Mouse (Mus musculus) CD4-positive, CD25-positive, alpha-beta regulatory T cell, adult 2 months (primary cell): ENCODE measurements around the gene Ccdc93.

Experiments
- DNase-seq: peaks from one replicate; pipeline ENCODE4 v3.0.0-alpha.2; 2012; ENCODE audit warnings: low read depth, low spot score

The Ccdc93 gene

DNA sequence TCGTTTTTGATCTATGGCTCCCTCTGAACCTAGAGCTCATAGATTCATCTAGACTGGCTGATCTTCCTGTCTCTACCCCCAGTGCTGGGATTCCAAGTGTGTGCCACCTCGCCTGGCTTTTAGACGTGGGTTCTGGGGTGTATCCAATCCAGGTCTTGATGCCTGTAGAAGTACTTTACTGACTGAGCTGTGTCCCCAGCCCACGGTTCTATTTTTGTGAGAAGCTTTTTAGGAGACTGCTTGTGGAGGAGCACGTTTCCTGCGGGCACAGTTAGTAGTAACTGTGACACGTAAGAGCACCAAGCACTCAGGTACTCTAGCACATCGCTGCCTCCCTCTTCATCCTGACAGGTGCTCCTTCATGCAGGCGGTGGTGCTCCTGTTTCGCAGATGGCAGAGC, 16.4 kb downstream of the Ccdc93 start:
- DNase-seq: no peak

DNA sequence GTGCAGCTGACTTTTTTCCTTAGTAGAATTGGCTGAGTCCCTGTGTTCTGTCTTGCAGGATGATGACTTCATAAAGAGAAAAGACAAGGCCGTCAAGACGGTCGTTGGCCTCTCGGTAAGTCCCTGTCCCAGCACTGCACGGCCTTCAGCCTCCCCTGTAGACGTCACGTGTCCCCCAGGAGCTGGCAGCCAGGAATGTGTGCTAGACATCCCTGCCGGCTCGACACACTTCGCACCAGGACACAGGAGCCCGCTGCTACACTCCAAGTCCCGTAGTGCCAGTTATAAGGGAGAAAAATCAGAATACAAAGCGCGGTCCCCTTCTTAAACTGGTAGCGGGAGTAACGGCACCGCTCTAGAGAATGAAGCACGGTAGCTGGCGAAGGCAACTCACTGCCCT, 17.3 kb downstream of the Ccdc93 start:
- no peak for DNase-seq

DNA sequence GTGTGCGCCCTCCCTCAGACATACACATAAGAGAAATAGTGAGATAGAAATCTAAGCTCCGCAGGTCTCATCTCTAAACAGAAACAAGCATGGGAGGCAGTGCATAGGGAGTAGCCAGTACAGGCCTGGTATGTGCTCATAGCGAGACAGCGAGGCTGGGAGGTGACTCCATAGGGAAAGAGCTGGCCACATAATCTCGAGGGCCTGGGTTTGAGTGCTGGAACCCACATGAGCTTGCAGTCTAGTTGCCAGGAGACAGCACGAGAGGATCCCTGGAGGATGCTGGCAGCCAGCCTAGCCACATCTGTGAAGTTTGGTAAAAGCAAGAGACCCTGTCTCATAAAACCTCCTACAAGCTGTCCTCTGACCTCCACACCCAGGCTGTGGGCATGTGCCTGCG, 20.2 kb downstream of the Ccdc93 start:
- no peak for DNase-seq

DNA sequence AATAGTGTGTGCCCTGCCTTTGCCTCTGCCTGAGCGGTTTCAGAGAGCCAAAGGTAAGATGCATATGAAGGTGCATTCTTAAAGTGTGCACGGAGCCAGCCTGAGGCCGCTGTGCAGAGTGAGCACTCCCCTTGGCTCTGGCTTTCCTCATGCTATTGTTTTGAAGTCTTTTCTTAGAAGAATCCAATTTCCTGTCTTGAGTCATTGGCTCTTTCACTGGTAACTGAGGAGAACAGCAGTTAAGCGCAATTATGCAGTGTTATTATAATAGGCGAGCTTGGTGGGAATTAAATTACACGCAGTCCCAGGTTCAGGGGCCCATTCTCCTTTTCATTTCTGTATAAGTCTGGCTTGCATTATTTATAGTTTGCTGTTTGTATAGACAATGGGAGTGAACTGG, 21.6 kb downstream of the Ccdc93 start:
- DNase-seq: no peak

DNA sequence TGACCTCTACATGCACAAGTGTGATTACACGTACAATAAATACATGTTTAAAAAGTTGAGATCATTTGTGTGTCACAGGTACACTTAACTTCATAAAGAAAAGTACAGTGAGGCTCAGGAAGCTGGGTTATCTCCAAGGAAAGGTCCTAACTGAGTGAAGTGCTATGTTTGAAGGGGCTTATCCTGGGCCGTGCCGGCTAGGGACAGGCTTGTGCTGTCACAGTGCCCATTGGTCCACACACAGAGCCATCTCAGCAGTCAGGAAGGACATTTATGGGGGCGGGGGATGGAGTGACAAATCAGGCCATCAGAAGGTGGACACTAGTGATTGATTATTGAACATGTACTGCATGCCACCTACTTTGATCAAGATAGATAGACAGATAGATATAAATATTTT, 22.2 kb downstream of the Ccdc93 start:
- no peak for DNase-seq

DNA sequence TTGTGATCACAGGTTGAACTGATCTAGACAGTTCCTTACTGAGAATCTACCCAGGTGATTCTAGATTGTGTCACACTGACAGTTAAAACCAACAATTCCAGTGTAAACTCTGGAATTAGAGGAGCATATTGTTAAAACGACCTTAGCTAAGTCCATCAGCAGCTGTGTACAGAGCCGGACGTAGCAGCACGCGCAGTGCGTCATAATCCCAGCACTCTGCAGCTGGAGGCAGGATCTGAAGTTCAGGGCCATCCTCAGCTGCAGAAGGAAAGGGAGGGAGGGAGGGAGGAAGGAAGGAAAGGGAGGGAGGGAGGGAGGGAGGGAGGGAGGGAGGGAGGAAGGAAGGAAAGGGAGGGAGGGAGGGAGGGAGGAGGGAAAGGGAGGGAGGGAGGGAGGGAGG, 24.1 kb downstream of the Ccdc93 start:
- no peak for DNase-seq

DNA sequence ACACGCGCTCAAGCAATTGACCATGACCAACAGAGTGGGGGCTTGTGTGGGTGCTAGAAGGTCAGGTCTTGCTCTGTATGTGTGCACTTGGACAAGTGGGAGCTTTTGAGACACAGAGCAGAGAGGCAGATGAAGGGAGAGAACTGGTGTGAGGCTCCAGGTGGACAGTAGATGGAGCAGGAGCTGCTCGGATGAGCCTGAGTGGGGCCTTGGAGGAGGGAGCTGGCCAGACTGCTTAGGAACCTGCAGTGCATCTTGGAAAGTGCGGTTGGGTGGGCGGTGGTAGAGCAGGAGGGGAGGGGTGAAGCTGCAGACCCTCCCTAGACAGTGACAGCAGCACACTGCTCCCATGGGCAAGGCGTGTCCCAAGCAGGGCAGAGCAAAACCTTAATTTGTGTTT, 29.2 kb downstream of the Ccdc93 start:
- DNase-seq: no peak

DNA sequence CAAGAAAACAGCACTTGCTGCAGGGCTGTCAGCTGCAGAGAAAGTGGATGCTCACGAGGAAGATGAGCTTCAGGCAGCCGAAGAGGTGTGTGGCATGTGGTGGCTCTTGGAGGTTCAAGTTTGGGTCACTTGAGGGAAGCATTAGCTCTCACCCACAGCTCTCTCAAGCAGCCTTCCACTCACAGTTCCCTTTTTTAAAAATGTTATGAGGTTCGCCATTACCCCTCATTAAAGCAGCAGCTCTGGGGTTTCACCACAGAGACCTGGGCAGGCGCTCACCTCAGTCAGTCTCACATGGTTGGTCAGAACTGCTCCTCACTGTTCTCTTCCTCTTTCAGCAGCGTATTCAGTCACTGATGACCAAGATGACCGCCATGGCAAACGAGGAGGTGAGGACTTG, 31.0 kb downstream of the Ccdc93 start:
- DNase-seq: no peak

DNA sequence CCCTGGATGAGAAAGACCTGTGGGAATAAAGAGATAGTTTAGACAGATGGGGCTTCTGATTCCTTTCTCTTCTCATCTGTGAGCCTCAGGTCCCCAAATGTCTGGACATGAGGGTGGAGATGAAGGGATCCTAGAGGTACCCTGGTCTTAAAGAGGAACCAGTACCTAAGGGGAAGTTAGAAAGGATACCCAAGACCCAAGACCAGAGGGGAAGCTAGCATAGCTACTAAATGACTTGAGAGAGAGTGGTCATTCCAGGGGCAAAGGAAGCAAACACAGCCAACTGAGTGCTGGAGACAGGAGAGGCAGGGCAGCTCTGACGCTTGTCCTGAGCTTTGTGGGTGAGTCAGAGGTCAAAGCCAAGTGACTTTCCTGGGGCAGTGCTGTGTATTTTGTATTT, 31.8 kb downstream of the Ccdc93 start:
- DNase-seq: no peak

DNA sequence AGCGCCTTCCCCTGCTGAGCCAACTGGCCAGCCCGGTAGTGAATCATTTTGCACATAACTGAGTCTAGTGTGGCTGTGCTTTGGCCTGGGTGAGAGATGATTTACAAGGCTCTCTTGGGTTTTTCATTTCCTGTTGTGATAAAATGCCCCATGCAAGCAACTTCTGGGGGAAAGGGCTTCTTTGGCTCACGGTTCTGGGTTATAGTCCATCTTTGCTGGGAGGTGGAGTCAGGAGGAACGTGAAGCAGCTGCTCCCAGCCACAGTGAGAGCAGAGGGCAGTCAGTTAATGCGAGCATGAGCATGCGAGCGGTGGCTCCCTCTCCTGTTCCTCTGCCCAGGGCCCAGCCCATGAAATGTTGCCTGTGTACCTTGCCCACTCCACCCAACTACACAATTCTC, 33.0 kb downstream of the Ccdc93 start:
- no peak for DNase-seq

DNA sequence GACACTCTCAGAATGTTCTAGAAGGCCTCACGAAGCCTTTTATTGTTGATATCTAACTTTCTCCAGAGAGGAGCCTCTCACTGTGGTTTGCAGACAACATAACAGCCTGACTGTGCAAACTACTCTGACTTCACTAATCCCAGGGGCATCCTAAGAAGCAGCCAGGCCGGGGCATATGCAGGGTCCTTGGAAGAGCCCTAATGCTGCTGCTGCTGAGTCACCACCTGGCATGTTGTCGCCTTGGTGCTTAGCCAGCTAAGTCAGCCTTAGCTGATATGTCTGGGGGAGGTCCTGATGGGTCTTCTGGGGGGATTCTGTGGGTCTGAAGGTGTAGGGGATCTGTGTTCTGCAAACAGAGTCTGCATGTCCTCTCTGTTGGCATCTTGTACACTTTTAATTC, 35.4 kb downstream of the Ccdc93 start:
- DNase-seq: no peak

DNA sequence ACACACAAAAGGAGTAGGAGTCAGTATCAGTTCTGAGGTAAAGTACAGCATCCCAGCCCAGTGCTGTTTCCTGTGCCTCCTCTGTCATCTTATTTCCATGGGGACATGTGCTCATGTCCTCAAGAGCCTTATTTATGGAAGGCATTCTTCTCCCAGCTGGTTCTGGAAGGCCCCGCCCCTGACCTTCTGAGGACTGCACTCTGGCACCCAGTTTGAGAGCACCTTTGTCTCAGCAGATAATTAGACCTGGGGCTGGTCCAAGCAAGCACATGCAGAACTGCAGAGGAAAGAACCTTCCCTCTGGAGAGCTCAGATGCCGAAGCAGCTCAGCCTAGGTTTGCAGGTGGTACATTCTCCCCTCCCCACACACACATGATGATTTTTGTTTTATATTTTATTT, 37.4 kb downstream of the Ccdc93 start:
- no peak for DNase-seq

DNA sequence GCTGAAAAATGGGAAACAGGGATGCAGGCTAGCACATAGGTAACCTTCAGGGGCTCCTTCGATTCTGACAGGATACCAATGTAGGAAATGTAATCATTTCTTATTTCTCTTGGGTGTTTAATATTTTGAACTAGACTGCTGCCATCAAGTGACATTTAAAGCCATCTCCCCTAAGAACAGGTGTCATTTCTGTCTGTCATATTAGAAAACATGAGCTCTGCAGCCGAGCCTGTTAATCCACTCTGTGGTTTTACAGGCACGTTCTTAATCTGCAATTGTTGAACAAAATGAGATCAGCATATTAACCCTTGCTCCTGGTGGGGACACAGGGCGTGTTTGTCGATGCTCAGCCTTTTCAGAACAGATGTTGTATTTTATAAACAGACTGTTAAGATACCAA, 40.7 kb downstream of the Ccdc93 start:
- no peak for DNase-seq

DNA sequence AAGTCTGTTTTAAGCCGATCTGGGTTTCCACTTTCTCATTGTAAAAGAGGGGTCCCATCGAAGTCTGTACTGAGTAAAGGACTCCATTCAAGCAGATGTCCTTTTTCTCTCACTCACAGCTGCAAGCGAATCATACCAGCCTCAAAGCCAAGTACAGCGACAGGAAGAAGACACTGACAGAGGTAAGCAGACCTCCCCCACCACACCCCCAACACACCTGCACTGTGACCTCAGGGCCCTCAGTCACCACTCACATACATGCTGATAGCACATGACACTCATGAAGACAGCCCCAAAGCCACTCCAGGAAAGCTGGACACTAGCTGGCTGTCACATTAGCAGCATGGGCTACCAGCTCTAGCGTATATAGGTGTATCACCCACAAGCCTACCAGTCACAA, 46.9 kb downstream of the Ccdc93 start:
- DNase-seq: no peak

DNA sequence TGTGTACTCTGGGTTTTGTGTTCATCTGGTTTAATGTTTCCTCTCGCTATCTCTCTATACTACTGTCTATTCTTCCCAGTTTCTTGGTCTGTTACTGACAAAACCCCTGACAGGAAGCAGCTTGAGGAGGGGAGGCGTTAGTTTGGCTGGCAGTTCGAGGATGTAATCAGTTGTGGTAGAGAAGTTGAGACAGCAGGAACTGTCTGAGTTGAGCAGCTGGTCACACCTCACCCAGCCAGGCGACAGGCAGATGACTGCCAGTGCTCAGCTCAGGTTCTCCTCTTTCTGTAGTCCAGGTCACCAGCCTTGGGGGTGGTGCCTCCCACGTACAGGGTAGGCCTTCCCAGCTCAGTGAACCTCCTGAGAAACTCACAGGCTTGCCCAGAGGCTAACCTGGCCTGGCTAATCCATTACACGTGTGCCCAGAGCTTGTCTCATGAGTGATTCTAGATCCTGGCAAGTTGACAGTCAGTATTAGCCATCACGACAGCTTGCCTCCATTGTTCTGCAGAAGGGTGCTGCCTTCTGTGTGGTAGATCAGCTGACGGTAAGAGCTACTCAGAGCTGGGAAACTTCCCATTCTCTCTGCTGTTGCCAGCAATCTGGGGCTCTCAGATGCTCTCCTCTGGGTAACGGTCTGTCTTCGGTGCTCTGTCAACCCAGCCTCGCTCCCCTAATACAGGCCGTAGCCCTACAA, 47.6 kb downstream of the Ccdc93 start:
- DNase-seq: peak; percentile 8

DNA sequence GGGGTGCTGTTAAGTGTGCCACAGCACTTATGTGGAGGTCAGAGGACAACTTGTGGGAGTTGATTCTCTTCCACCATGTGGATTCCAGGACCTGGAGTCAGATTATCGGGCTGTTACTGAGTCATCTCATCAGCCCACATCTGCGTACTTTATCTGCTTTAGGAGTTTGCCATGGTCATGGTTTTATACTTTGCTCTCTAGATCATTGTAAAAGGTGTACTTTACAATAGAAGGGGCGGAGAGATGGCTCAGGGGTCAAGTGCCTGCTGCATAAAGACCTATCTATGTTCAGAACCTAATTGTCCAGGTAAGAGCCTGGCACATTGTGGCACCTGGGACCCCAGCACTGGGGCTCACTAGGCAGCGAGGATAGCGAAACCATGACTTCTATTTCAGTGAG, 48.6 kb downstream of the Ccdc93 start:
- no peak for DNase-seq

DNA sequence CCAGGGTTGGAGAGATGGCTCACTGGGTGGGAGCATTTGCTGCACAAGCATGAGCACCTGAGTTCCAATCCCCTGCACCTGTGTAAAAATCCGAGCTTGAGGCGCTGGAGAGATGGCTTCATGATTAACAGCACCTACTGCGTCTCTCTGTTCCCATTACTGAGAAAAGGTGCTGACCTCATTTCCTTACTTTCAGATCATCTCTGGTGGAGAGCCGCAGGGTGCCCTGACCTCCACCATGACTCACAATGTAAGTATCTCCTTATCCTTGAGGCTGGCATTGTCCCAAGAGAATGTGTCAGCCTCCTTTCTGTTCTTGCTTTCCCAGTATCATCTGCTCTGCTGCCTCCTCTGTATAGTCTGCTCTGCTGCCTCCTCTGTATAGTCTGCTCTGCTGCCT, 52.2 kb downstream of the Ccdc93 start:
- DNase-seq: no peak

DNA sequence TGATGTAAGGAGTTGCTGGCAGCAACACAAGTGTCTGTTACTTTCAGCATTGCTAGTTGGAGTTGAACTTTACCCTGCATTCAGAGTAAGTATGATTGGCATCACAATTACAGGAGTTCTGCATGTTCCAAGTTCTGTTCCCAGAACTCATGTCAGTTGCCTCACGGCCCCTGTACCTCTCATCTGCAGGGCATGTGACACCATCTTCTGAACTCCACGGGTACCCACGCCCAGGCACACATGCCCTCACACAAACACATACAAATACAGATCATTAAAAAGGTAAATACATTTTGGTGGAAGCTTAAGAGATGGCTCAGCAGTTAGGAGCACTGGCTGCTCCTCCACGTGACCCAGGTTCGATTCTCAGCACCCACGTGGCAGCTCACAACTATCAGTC, 56.0 kb downstream of the Ccdc93 start:
- DNase-seq: no peak

DNA sequence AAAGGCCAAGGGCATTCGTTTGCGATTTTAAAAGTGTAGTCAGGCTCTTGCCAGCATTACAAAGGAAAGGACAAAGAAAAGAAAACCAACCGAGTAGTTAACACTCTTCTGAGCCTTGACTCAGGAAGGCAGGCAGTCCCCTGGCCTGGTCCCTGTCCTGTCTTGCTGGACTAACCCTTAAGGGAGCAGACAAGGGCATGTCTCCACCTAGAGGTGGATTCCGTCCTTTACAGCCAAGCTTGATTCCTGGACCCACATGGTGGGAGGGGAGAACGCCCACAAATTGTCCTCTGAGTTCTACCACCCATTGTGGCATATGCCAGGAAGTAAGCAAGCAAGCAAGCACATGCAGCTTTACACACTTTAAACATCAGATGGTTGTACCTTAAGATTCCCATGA, 59.4 kb downstream of the Ccdc93 start:
- peak; percentile 16 for DNase-seq

DNA sequence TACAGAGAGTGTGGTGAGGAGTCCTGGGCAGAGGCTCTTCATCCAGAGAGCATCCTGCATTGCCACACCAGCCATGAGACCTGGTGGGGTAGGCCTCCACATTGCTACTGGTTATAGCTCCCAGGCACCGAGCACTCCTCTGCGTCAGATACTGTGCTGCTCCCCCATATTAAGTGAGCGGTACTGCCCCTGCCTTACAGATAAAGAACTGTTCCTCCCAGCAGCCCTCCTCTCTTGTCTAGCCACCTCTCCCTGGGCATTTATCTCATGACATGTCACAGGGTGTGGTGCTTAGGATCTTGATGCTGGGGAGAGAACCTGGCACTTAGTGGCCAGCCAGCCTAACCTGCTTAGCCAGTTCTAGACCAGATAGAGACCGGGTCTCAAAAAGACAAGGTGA, 66.2 kb downstream of the Ccdc93 start:
- no peak for DNase-seq

DNA sequence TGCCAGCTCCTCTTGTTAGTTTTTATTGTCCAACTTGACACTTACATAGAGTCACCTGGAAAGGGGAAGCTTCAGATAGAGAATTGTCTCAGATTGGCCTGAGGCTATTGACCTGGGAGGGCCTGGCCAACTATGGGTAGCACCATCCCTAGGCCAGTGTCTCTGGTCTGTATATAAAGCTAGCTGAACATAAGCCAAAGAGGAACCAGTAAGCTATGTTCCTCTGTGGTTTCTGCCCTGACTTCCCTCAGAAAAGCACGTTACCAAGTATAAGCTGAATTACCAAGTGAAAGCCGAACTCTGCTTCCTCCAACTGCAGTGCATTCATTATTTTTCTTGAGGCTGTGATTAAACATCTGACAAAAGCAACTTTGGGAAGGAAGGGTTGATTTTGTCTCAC, 77.9 kb downstream of the Ccdc93 start:
- DNase-seq: no peak

DNA sequence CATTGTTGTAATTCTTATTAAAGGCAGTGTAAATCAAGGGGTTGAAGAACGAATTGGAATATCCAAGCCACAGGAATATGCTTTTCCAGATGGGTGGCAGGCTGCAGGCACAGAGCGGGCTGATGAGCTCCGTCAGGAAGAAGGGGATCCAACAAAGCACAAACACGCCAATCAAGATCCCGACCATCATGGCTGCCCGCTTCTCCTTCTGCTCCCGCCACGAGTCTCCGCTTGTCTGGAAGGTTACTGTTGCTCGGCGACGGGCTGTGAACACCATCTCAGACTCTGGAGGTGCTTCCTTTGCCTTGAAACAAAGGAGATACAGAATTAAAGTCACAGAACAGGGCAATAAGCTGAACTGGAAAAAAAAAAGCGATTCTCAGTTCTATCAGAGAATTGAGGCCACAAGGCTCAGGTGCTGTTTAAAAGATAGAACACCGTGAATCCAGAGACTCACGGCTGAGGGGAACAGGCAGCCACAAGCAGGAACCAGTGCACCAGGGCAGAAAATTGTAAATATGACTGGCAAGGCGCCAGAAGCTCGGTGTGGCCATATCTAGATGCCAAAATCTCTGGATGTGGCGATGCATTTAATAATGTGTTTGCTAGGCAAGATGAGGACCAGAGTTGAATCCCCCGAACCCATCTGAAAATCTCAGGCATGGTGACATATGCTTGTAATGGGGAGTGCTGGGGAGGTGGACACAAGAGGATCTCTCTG, 79.7 kb downstream of the Ccdc93 start:
- no peak for DNase-seq

DNA sequence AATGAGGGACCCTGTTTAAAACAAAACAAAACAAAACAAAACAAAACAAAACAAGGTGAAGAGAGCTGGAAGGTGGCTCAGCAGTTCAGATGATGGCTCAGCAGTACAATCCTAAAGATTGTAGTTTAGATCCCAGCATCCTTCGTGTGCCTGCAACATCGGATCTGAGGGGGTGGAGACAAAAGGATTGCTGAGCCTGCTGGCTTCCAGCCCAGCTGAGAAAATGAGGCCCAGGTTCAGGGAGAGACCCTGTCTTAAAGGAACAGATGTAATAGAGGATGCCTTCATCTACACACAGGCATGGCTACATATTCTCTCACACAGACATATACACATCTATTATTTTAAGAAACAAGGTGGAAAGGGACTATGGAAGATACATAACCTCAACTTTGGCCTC, 80.3 kb downstream of the Ccdc93 start:
- DNase-seq: no peak

DNA sequence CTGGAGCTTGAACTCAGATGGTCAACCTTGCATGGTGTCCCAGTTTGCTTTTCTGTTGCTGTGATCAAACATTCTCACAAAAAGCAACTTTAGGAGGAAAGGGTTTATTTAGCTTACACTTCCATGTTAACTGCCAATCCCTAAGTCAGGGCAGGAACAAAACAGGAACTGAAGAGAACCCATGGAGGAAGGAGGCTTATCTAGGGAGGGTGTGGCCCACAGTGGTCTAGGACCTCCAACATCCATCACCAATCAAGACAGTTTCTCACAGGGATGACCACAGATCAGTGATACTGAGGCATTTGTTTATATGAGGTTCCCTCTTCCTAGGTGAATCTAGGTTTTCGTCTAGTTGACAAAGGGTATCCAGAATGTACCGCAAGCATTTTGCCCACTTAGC, 81.1 kb downstream of the Ccdc93 start:
- DNase-seq: no peak
